Mouse (Mus musculus): ENCODE results near the gene Olfr926.
"Not testable (repeated sequence)": the region's sequence is repeated elsewhere in the genome, so short reads cannot be mapped to it uniquely, and the experiment has no call there.

Olfr926 gene

GRCm38 (mm10) chr9:38876826-38877225 is at the start of gene Olfr926:
Gene Olfr926, plus strand, starts transcription at chr9:38877126.
- no peak for DNase-seq (ENCODE audit: low spot score in 2 of 2)

GRCm38 (mm10) chr9:38833027-38833426 is 43.9 kb upstream of the Olfr926 start:
- no peak for DNase-seq (ENCODE audit: low spot score in 2 of 2)

- DNase-seq (ENCODE audit: low spot score in 2 of 2), result no peak
Measured at GRCm38 (mm10) chr9:38844149-38844548, 32.8 kb upstream of the Olfr926 start, which contains the start of gene Olfr924. Gene Olfr924, plus strand, starts transcription at chr9:38844449.

- no peak for DNase-seq (ENCODE audit: low spot score in 2 of 2)
Measured at GRCm38 (mm10) chr9:38854760-38855159, 22.2 kb upstream of the Olfr926 start, which contains the start of gene Olfr26. Gene Olfr26, plus strand, starts transcription at chr9:38855060.

- not testable (repeated sequence) for DNase-seq (ENCODE audit: low spot score in 2 of 2)
Measured at GRCm38 (mm10) chr9:38874880-38875279, 2.0 kb upstream of the Olfr926 start.

All from urinary bladder, postnatal 36 days (tissue).